Mouse (Mus musculus): ENCODE data around the gene Gm5891. TPM values are rescaled to one million over a fixed set of nuclear protein-coding genes. Genes with fewer than 3 reads are reported as not detected.
"Not testable (repeated sequence)": the region's sequence is repeated elsewhere in the genome, so short reads cannot be mapped to it uniquely, and the experiment has no call there.

The Gm5891 gene
- polyA plus RNA-seq (2012; rRNA removed) (not detected in 2 replicates), polyA plus RNA-seq (2014; fragmentation: Nextera tagmentation; extraction: Ambion mirVana) (not detected in 2 replicates)

DNA sequence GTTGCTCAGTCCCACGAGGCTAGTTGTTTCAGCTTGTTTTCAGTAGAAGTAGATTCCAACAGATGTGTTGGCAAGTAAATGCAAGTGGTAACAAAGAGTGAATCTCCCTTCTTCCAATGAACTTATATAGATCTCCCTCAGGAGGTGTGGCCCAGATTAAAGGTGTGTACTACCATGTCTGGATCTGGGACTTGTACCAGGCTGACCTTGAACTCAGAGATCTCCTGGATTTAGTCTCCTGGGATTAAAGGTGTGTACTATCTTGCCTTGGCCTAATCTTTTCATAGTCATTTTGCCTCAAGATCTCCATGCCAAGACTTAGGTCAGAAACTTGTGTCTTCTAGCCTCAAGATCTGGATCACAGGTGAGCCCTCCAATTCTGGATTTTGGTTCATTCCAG, at the start of gene Gm5891:
TSS of gene Gm5891 (minus strand) at position 101 of the 400 bp plus-strand sequence.
- not testable (repeated sequence) for ATAC-seq (ENCODE audit: low FRiP score, low read depth); H3K9ac ChIP-seq (ENCODE audit: low read depth, low read length, severe bottlenecking); H3K27me3 ChIP-seq (ENCODE audit: control insufficient read depth, insufficient read depth, low read length); H3K9me3 ChIP-seq (ENCODE audit: control insufficient read depth, low read length); H3K4me3 ChIP-seq (replicated peaks; ENCODE audit: low read length); H3K36me3 ChIP-seq (ENCODE audit: control insufficient read depth, insufficient read depth, low read length); DNase-seq (ENCODE audit: low spot score); H3K27ac ChIP-seq (replicated peaks; ENCODE audit: low read depth, low read length); H3K4me1 ChIP-seq (ENCODE audit: control insufficient read depth, insufficient read depth, low read length); H3K4me2 ChIP-seq (replicated peaks; ENCODE audit: low read depth, low read length, severe bottlenecking)
- WGBS, result no CpG with 5 or more reads among the region's 1 CpGs

Other genes starting within 250 kb of the Gm5891 start
- not detected in 2 replicates for gene Gm4175, start 159.8 kb downstream of the Gm5891 start, polyA plus RNA-seq (2012; rRNA removed)
- gene Gm4175, start 159.8 kb downstream of the Gm5891 start, polyA plus RNA-seq (2014; fragmentation: Nextera tagmentation; extraction: Ambion mirVana), result not detected in 2 replicates
- gene Gm4177, start 124.6 kb downstream of the Gm5891 start, polyA plus RNA-seq (2012; rRNA removed), result not detected in 2 replicates
- gene Gm4177, start 124.6 kb downstream of the Gm5891 start, polyA plus RNA-seq (2014; fragmentation: Nextera tagmentation; extraction: Ambion mirVana), result not detected in 2 replicates
- gene Vmn1r135, start 88.9 kb downstream of the Gm5891 start, polyA plus RNA-seq (2012; rRNA removed), result not detected in 2 replicates
- gene Vmn1r135, start 88.9 kb downstream of the Gm5891 start, polyA plus RNA-seq (2014; fragmentation: Nextera tagmentation; extraction: Ambion mirVana), result not detected in 2 replicates
- not detected in 2 replicates for gene Gm5725, start 77.0 kb downstream of the Gm5891 start, polyA plus RNA-seq (2012; rRNA removed)
- not detected in 2 replicates for gene Gm5725, start 77.0 kb downstream of the Gm5891 start, polyA plus RNA-seq (2014; fragmentation: Nextera tagmentation; extraction: Ambion mirVana)
- not detected in 2 replicates for gene Vmn1r137, start 73.3 kb upstream of the Gm5891 start, polyA plus RNA-seq (2012; rRNA removed)
- gene Vmn1r137, start 73.3 kb upstream of the Gm5891 start, polyA plus RNA-seq (2014; fragmentation: Nextera tagmentation; extraction: Ambion mirVana), result not detected in 2 replicates
- gene Vmn1r138, start 107.6 kb upstream of the Gm5891 start, polyA plus RNA-seq (2012; rRNA removed), result not detected in 2 replicates
- gene Vmn1r138, start 107.6 kb upstream of the Gm5891 start, polyA plus RNA-seq (2014; fragmentation: Nextera tagmentation; extraction: Ambion mirVana), result not detected in 2 replicates
- not detected in 2 replicates for gene Gm6176, start 135.0 kb upstream of the Gm5891 start, polyA plus RNA-seq (2012; rRNA removed)
- not detected in 2 replicates for gene Gm6176, start 135.0 kb upstream of the Gm5891 start, polyA plus RNA-seq (2014; fragmentation: Nextera tagmentation; extraction: Ambion mirVana)
- not detected in 2 replicates for gene Vmn1r139, start 147.8 kb upstream of the Gm5891 start, polyA plus RNA-seq (2012; rRNA removed)
- not detected in 2 replicates for gene Vmn1r139, start 147.8 kb upstream of the Gm5891 start, polyA plus RNA-seq (2014; fragmentation: Nextera tagmentation; extraction: Ambion mirVana)
- not detected in 2 replicates for gene Gm16451, start 197.0 kb upstream of the Gm5891 start, polyA plus RNA-seq (2012; rRNA removed)
- not detected in 2 replicates for gene Gm16451, start 197.0 kb upstream of the Gm5891 start, polyA plus RNA-seq (2014; fragmentation: Nextera tagmentation; extraction: Ambion mirVana)
- not detected in 2 replicates for gene Gm10666, start 213.4 kb upstream of the Gm5891 start, polyA plus RNA-seq (2012; rRNA removed)
- gene Gm10666, start 213.4 kb upstream of the Gm5891 start, polyA plus RNA-seq (2014; fragmentation: Nextera tagmentation; extraction: Ambion mirVana), result not detected in 2 replicates
- not detected in 2 replicates for gene Vmn1r142, start 242.7 kb upstream of the Gm5891 start, polyA plus RNA-seq (2012; rRNA removed)
- gene Vmn1r142, start 242.7 kb upstream of the Gm5891 start, polyA plus RNA-seq (2014; fragmentation: Nextera tagmentation; extraction: Ambion mirVana), result not detected in 2 replicates

All from limb, embryonic 14.5 days (tissue).